Mouse (Mus musculus): ENCODE measurements around the gene Gm8068. TPM values are rescaled to one million over a fixed set of nuclear protein-coding genes. Genes with fewer than 3 reads are reported as not detected.
"Not testable (repeated sequence)": the region's sequence is repeated elsewhere in the genome, so short reads cannot be mapped to it uniquely, and the experiment has no call there.

Gene Gm8068
- polyA plus RNA-seq (2015; fragmentation: Nextera tagmentation; extraction: Ambion mirVana): not detected in 2 replicates

GRCm38 (mm10) chr14:41701785-41702184 lies at the start of gene Gm8068:
Gene Gm8068, minus strand, starts transcription at chr14:41701885.
- not testable (repeated sequence) for H3K4me2 ChIP-seq; H3K27me3 ChIP-seq; H3K4me3 ChIP-seq; H3K9ac ChIP-seq; H3K36me3 ChIP-seq; H3K4me1 ChIP-seq; ATAC-seq (ENCODE audit: insufficient number of reproducible peaks, insufficient read depth, low FRiP score, low TSS enrichment, low read depth); H3K9me3 ChIP-seq; H3K27ac ChIP-seq
- no CpG with 5 or more reads among the region's 3 CpGs for WGBS

GRCm38 (mm10) chr14:41750514-41750913 lies 48.8 kb upstream of the Gm8068 start, which contains the start of gene Gm7929:
Gene Gm7929, minus strand, starts transcription at chr14:41750614.
- not testable (repeated sequence) for ATAC-seq (ENCODE audit: insufficient number of reproducible peaks, insufficient read depth, low FRiP score, low TSS enrichment, low read depth); H3K4me3 ChIP-seq; H3K4me2 ChIP-seq; H3K27me3 ChIP-seq; H3K4me1 ChIP-seq; H3K9ac ChIP-seq; H3K27ac ChIP-seq; H3K9me3 ChIP-seq; H3K36me3 ChIP-seq
- 82% methylated on average over 1 of the region's 1 CpGs for WGBS

GRCm38 (mm10) chr14:41723437-41723836 lies 21.8 kb upstream of the Gm8068 start:
- H3K4me1 ChIP-seq; H3K9me3 ChIP-seq; H3K4me3 ChIP-seq; H3K36me3 ChIP-seq; H3K27ac ChIP-seq; ATAC-seq (ENCODE audit: insufficient number of reproducible peaks, insufficient read depth, low FRiP score, low TSS enrichment, low read depth); H3K9ac ChIP-seq; H3K4me2 ChIP-seq; H3K27me3 ChIP-seq: not testable (repeated sequence)
- WGBS: 74% methylated on average over 17 of the region's 17 CpGs

- not testable (repeated sequence) for H3K9me3 ChIP-seq; H3K27me3 ChIP-seq; H3K4me3 ChIP-seq; H3K9ac ChIP-seq; H3K4me2 ChIP-seq; H3K36me3 ChIP-seq; ATAC-seq (ENCODE audit: insufficient number of reproducible peaks, insufficient read depth, low FRiP score, low TSS enrichment, low read depth); H3K27ac ChIP-seq; H3K4me1 ChIP-seq
- WGBS: 75% methylated on average over 1 of the region's 1 CpGs
Observed at GRCm38 (mm10) chr14:41717180-41717579, 15.5 kb upstream of the Gm8068 start.

- H3K4me2 ChIP-seq; H3K27me3 ChIP-seq; H3K9ac ChIP-seq; ATAC-seq (ENCODE audit: insufficient number of reproducible peaks, insufficient read depth, low FRiP score, low TSS enrichment, low read depth); H3K27ac ChIP-seq; H3K36me3 ChIP-seq; H3K9me3 ChIP-seq; H3K4me3 ChIP-seq; H3K4me1 ChIP-seq: not testable (repeated sequence)
- WGBS: 85% methylated on average over 2 of the region's 2 CpGs
Observed at GRCm38 (mm10) chr14:41648176-41648575, 53.5 kb downstream of the Gm8068 start.

Other genes with a start within 250 kb of the Gm8068 start
- not detected in 2 replicates for gene Gm7954, start 248.4 kb downstream of the Gm8068 start, polyA plus RNA-seq (2015; fragmentation: Nextera tagmentation; extraction: Ambion mirVana)
- not detected in 2 replicates for gene Gm3486, start 212.4 kb downstream of the Gm8068 start, polyA plus RNA-seq (2015; fragmentation: Nextera tagmentation; extraction: Ambion mirVana)
- gene Gm7970, start 146.3 kb downstream of the Gm8068 start, polyA plus RNA-seq (2015; fragmentation: Nextera tagmentation; extraction: Ambion mirVana): not detected in 2 replicates
- gene 1700049E17Rik2, start 128.7 kb downstream of the Gm8068 start, polyA plus RNA-seq (2015; fragmentation: Nextera tagmentation; extraction: Ambion mirVana): not detected in 2 replicates
- gene Gm3072, start 77.3 kb downstream of the Gm8068 start, polyA plus RNA-seq (2015; fragmentation: Nextera tagmentation; extraction: Ambion mirVana): not detected in 2 replicates
- gene Gm3676, start 55.4 kb downstream of the Gm8068 start, polyA plus RNA-seq (2015; fragmentation: Nextera tagmentation; extraction: Ambion mirVana): not detected in 2 replicates
- gene Gm7929, start 48.7 kb upstream of the Gm8068 start, polyA plus RNA-seq (2015; fragmentation: Nextera tagmentation; extraction: Ambion mirVana): not detected in 2 replicates
- gene Gm47189, start 70.6 kb upstream of the Gm8068 start, polyA plus RNA-seq (2015; fragmentation: Nextera tagmentation; extraction: Ambion mirVana): not detected in 2 replicates
- gene Gm7980, start 205.4 kb upstream of the Gm8068 start, polyA plus RNA-seq (2015; fragmentation: Nextera tagmentation; extraction: Ambion mirVana): not detected in 2 replicates
- gene 1700049E17Rik1, start 223.1 kb upstream of the Gm8068 start, polyA plus RNA-seq (2015; fragmentation: Nextera tagmentation; extraction: Ambion mirVana): not detected in 2 replicates
- gene 1700024B05Rik, start 242.1 kb upstream of the Gm8068 start, polyA plus RNA-seq (2015; fragmentation: Nextera tagmentation; extraction: Ambion mirVana): not detected in 2 replicates

Data from embryonic facial prominence, embryonic 13.5 days (tissue).